Mouse (Mus musculus): ENCODE measurements at regions not wholly inside any gene's neighbourhood (a gene's known extent, or its start where the extent isn't known, plus 50 kb on each side); places are given as distances from the start of the nearest gene placed in this dataset.

DNA sequence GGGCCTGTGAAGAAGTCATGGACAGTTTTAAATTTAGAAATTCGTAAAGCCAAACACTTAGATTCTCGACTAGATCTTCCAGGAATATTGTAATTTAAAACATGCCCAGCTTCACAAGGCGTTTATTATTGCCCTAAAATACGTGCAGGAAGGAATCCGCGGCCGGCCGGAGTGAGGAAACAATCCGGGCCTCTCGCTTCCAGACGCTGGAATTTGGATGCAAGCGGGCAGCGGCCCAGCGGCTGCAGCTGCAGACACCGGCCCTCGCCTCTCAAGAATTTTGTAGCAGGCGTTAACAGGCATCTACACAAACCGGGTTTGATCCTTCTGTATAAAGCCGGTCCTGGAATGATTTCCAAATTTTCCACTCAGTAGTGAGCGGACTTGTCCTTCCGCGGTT, 260.7 kb upstream of the Nfe2l3 start:
- TF ChIP-seq CTCF (IDR thresholded peaks at IDR 0.05; ENCODE audit: control insufficient read depth, insufficient read depth, insufficient replicate concordance, low read depth, low read length) (no peak), POLR2A (IDR thresholded peaks at IDR 0.05; ENCODE audit: control insufficient read depth, low read depth, low read length) (no peak)
- Histone ChIP-seq H3K4me1 (ENCODE audit: control insufficient read depth, insufficient read depth, low read length) (peaks cover 13% of the 10 kb centered on the region), H3K27ac (ENCODE audit: control insufficient read depth, insufficient read depth, low read depth, low read length) (no peak overlapping the region), H3K27me3 (ENCODE audit: control insufficient read depth, insufficient read depth, low read length) (peaks cover 5% of the 10 kb centered on the region), H3K36me3 (ENCODE audit: control insufficient read depth, insufficient read depth, low read length) (no peaks in the 10 kb centered on the region), H3K4me3 (ENCODE audit: control insufficient read depth, low read depth, low read length) (peak overlapping the region; percentile 15; the same call in 1 of the 2 replicates)

- 0 out of 2 replicates have a peak overlapping the region, but pooled peaks have one; percentile 26 for H3K27ac ChIP-seq (ENCODE audit: control insufficient read depth, insufficient read depth, low read depth, low read length)
- H3K4me1 ChIP-seq (ENCODE audit: control insufficient read depth, insufficient read depth, low read length), result peaks cover 13% of the 10 kb centered on the region
- H3K27me3 ChIP-seq (ENCODE audit: control insufficient read depth, insufficient read depth, low read length), result peaks cover 5% of the 10 kb centered on the region
These were observed 260.1 kb upstream of the Nfe2l3 start for GRCm38 (mm10) chr6:51172331-51172791.

DNA sequence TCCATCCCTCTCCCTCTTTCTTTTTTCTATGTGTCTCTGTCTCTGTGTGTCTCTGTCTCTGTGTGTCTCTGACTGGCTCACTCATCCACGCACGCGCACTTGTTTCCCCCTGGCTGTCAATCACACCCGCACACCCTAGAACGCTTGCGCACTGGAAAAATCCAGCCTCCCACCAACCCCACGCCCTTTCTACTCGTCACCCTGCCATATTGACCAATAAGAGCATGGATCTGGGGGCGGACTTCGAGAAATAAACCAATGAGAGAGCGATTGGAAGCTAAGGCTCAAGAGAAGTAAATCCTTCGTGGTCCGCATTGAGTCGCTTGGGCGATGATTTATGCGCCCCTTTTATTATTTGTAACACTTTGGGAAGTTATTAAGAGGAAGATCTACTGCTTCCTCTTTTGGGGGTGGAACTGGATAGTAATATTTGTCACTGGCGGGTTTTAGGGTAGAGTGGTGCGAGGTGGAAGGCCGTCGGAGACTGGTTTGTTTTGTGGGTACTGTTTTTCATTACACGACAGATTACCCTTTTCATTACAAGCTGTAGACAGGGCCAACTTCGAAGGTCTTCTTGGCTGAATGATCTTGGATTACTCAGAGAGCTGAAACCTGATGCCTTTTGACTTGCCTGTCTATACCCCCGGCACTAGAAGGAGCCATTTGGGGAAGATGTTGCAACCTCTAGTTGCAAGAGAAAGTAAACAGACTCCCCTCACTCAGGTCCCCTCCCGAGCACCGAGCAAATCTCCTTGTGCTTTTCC, 259.4 kb upstream of the Nfe2l3 start:
- Histone ChIP-seq H3K4me3 (ENCODE audit: control insufficient read depth, low read depth, low read length) (peak overlapping the region; percentile 52), H3K27ac (ENCODE audit: control insufficient read depth, insufficient read depth, low read depth, low read length) (0 out of 2 replicates have a peak overlapping the region, but pooled peaks have one; percentile 26), H3K27me3 (ENCODE audit: control insufficient read depth, insufficient read depth, low read length) (peaks cover 5% of the 10 kb centered on the region), H3K36me3 (ENCODE audit: control insufficient read depth, insufficient read depth, low read length) (no peaks in the 10 kb centered on the region), H3K4me1 (ENCODE audit: control insufficient read depth, insufficient read depth, low read length) (peaks cover 13% of the 10 kb centered on the region)
- TF ChIP-seq CTCF (IDR thresholded peaks at IDR 0.05; ENCODE audit: control insufficient read depth, insufficient read depth, insufficient replicate concordance, low read depth, low read length) (no peak), POLR2A (IDR thresholded peaks at IDR 0.05; ENCODE audit: control insufficient read depth, low read depth, low read length) (no peak)

More at GRCm38 (mm10) chr6:51172331-51172791, 260.1 kb upstream of the Nfe2l3 start:
- H3K36me3 ChIP-seq (ENCODE audit: control insufficient read depth, insufficient read depth, low read length), result no peaks in the 10 kb centered on the region
- peak overlapping the region; percentile 52 for H3K4me3 ChIP-seq (ENCODE audit: control insufficient read depth, low read depth, low read length)
- no peak for TF ChIP-seq POLR2A (IDR thresholded peaks at IDR 0.05; ENCODE audit: control insufficient read depth, low read depth, low read length)
- TF ChIP-seq CTCF (IDR thresholded peaks at IDR 0.05; ENCODE audit: control insufficient read depth, insufficient read depth, insufficient replicate concordance, low read depth, low read length), result no peak

DNA sequence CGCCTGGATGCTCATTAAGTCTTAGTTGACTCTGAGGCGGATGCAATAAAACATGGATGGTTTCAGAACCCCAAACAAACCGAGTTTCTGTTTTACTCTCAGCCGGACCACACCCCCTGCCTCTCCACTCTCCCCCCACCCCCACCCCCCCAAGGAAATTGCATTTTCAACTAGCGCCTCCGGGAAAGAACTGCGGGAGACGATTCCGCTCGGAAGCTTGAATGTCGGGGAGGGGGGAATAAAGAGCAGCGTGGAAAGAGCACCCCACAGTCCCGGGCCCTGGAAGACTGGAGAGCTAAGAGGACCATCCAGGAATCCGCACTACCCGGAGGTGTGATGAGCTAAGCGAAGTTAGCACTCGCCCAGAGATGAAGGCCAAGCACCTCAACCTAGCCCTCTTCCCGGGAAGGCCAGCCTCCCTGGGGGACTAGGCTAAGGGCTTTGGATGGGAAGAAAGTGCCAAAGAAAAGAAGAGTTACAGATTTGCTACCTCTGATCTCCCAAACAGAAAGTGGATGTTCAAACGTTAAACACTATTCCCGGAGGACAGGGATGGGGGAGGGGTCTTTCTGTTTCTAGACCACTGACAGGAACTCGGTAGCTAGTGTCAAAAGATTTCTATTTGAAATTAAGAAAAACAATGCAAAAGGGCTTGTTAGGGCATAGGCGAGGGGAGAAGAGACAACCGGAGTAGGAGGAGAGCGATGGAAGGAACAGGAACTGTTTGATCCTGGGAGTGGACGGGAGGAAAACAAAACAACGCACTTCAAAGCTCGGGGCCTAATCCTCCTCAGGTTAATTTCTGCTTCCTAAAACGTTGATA, 258.6 kb upstream of the Nfe2l3 start:
- Histone ChIP-seq H3K36me3 (ENCODE audit: control insufficient read depth, insufficient read depth, low read length) (no peaks in the 10 kb centered on the region), H3K27ac (ENCODE audit: control insufficient read depth, insufficient read depth, low read depth, low read length) (no peak overlapping the region), H3K4me3 (ENCODE audit: control insufficient read depth, low read depth, low read length) (peak overlapping the region; percentile 42), H3K27me3 (ENCODE audit: control insufficient read depth, insufficient read depth, low read length) (peaks cover 5% of the 10 kb centered on the region; the same call in 1 of the 2 replicates), H3K4me1 (ENCODE audit: control insufficient read depth, insufficient read depth, low read length) (peaks cover 9% of the 10 kb centered on the region)
- TF ChIP-seq POLR2A (IDR thresholded peaks at IDR 0.05; ENCODE audit: control insufficient read depth, low read depth, low read length), result no peak
- TF ChIP-seq CTCF (IDR thresholded peaks at IDR 0.05; ENCODE audit: control insufficient read depth, insufficient read depth, insufficient replicate concordance, low read depth, low read length), result no peak

- Histone ChIP-seq H3K27me3 (ENCODE audit: control insufficient read depth, insufficient read depth, low read length) (peaks cover 5% of the 10 kb centered on the region; the same call in 1 of the 2 replicates), H3K4me1 (ENCODE audit: control insufficient read depth, insufficient read depth, low read length) (peaks cover 9% of the 10 kb centered on the region), H3K27ac (ENCODE audit: control insufficient read depth, insufficient read depth, low read depth, low read length) (no peak overlapping the region), H3K4me3 (ENCODE audit: control insufficient read depth, low read depth, low read length) (peak overlapping the region; percentile 38), H3K36me3 (ENCODE audit: control insufficient read depth, insufficient read depth, low read length) (no peaks in the 10 kb centered on the region)
- TF ChIP-seq CTCF (IDR thresholded peaks at IDR 0.05; ENCODE audit: control insufficient read depth, insufficient read depth, insufficient replicate concordance, low read depth, low read length) (no peak), POLR2A (IDR thresholded peaks at IDR 0.05; ENCODE audit: control insufficient read depth, low read depth, low read length) (no peak)
These were observed 257.9 kb upstream of the Nfe2l3 start for GRCm38 (mm10) chr6:51174443-51175021.

DNA sequence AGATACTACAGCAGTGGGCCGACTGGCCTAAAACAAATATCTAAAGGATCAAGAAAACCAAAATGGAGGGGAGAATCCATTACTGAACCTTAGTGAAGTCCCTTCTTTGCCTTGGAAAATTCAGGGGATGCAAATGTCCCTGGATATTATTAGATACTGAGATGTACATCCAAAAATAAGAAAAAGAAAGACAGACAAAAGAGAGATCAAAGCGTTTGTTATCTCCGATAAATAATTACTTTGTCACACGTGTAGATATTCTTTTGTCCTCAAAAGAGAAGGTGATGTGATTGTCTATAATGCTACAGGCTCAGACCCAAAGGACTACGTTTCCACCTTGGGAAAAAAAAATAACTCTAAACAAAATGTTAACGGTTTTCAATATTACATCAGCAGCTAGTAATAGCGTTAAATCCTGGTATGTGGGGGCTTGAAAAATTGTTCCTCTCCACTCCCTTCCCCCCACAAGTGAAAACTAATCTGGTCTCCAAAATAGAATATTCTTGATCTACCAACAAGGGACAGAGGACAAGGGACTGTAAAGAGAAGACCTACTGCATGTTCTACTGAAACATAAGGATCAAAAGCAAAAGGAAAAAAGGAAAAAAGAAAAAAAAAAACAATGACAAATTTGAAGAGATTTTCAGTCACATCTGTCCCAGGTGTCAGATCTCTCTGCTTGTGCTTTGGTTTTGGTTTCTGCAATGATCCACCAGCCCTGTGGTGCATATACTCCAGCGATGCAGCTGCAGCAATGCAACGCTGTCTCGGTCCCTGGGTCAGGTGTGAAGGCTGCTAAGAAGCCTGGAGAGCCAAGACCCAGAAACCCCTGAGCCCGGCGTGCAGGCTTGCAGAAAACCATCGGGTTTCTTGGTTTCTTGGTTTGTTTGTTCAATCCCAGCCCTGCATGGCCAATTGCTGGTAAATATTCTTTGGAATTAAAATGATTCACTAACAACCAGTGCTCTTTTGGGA, 256.6 kb upstream of the Nfe2l3 start:
- Histone ChIP-seq H3K36me3 (ENCODE audit: control insufficient read depth, insufficient read depth, low read length) (no peaks in the 10 kb centered on the region), H3K27ac (ENCODE audit: control insufficient read depth, insufficient read depth, low read depth, low read length) (no peak overlapping the region), H3K27me3 (ENCODE audit: control insufficient read depth, insufficient read depth, low read length) (peaks cover 5% of the 10 kb centered on the region; the same call in 1 of the 2 replicates), H3K4me3 (ENCODE audit: control insufficient read depth, low read depth, low read length) (no peak overlapping the region), H3K4me1 (ENCODE audit: control insufficient read depth, insufficient read depth, low read length) (peaks cover 11% of the 10 kb centered on the region)
- TF ChIP-seq POLR2A (IDR thresholded peaks at IDR 0.05; ENCODE audit: control insufficient read depth, low read depth, low read length) (no peak), CTCF (IDR thresholded peaks at IDR 0.05; ENCODE audit: control insufficient read depth, insufficient read depth, insufficient replicate concordance, low read depth, low read length) (no peak)
